Mouse (Mus musculus) gonadal fat pad, adult 2 months (tissue): ENCODE measurements around the gene Pi16. TPM values are rescaled to one million over a fixed set of nuclear protein-coding genes. Genes with fewer than 3 reads are reported as not detected.
"Not testable (repeated sequence)": the region's sequence is repeated elsewhere in the genome, so short reads cannot be mapped to it uniquely, and the experiment has no call there.

ENCODE experiments used
- DNase-seq: peaks from one replicate; pipeline ENCODE4 v3.0.0-alpha.2; 2012; ENCODE audit warnings: low read depth
- polyA plus RNA-seq: library from polyadenylated mRNA; depleted of rRNA; stranded (reverse); fragments of >200 nt; gene quantifications from 2 replicates; pipeline ENCODE4 v1.2.3, GENCODE M21; 2012; rRNA removed

Gene Pi16
- polyA plus RNA-seq: 31.4 and 42.9 TPM in 2 replicates

GRCm38 (mm10) chr17:29317380-29317779 is at the start of gene Pi16:
Gene Pi16, plus strand, starts transcription at chr17:29317680.
- not testable (repeated sequence) for DNase-seq

- DNase-seq: no peak
Measured at GRCm38 (mm10) chr17:29267931-29268681, 49.4 kb upstream of the Pi16 start.

- no peak for DNase-seq
Measured at GRCm38 (mm10) chr17:29268682-29269348, 48.7 kb upstream of the Pi16 start, which contains the start of gene BC004004. Gene BC004004, plus strand, starts transcription at chr17:29268788.

GRCm38 (mm10) chr17:29269349-29269706 is 48.2 kb upstream of the Pi16 start:
- DNase-seq: no peak

GRCm38 (mm10) chr17:29270148-29270698 is 47.3 kb upstream of the Pi16 start:
- DNase-seq: no peak

- DNase-seq: no peak
Measured at GRCm38 (mm10) chr17:29273156-29273555, 44.3 kb upstream of the Pi16 start.

- no peak for DNase-seq
Measured at GRCm38 (mm10) chr17:29273889-29274288, 43.6 kb upstream of the Pi16 start.

GRCm38 (mm10) chr17:29280422-29280821 is 37.1 kb upstream of the Pi16 start:
- DNase-seq: no peak

GRCm38 (mm10) chr17:29281541-29281940 is 35.9 kb upstream of the Pi16 start:
- DNase-seq: no peak

GRCm38 (mm10) chr17:29282216-29282952 is 35.1 kb upstream of the Pi16 start:
- DNase-seq: no peak

GRCm38 (mm10) chr17:29291793-29292192 is 25.7 kb upstream of the Pi16 start:
- no peak for DNase-seq

GRCm38 (mm10) chr17:29292996-29293395 is 24.5 kb upstream of the Pi16 start:
- DNase-seq: peak; percentile 89

- no peak for DNase-seq
Measured at GRCm38 (mm10) chr17:29293807-29294605, 23.5 kb upstream of the Pi16 start.

GRCm38 (mm10) chr17:29295835-29296234 is 21.6 kb upstream of the Pi16 start:
- DNase-seq: no peak

GRCm38 (mm10) chr17:29297321-29297720 is 20.2 kb upstream of the Pi16 start:
- DNase-seq: no peak

GRCm38 (mm10) chr17:29297813-29298212 is 19.7 kb upstream of the Pi16 start:
- no peak for DNase-seq

- no peak for DNase-seq
Measured at GRCm38 (mm10) chr17:29299282-29299681, 18.2 kb upstream of the Pi16 start.

- DNase-seq: no peak
Measured at GRCm38 (mm10) chr17:29300926-29301325, 16.6 kb upstream of the Pi16 start.

GRCm38 (mm10) chr17:29301421-29301820 is 16.1 kb upstream of the Pi16 start:
- no peak for DNase-seq

GRCm38 (mm10) chr17:29302149-29302548 is 15.3 kb upstream of the Pi16 start:
- DNase-seq: no peak

- no peak for DNase-seq
Measured at GRCm38 (mm10) chr17:29303087-29303486, 14.4 kb upstream of the Pi16 start.
